In the genomic region with DNA sequence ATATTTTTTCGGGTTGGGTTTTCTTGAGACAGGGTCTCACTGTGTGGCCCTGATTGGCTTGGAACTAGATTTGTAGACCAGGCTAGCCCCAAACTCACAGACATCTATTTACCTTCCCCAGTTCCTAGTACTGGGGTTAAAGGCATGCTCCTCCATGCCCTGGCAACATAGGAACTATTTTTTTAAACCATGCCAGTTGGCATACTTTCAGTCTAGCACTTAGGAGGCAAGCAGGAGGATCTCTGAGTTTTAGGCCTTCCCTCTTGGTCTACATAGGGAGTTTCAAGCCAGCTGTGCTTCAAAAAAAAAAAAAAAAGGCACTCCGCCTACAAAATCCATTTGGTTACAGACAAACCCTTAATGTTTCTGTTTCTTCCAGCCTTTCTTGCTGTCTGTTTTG, we compare ENCODE assay signal across 22 mouse cellular contexts. TPM values are rescaled to one million over a fixed set of nuclear protein-coding genes. Genes with fewer than 3 reads are reported as not detected.
DNase-seq lines count a peak whose midpoint lies in the region; ATAC-seq and TF ChIP-seq lines count a peak whose summit lies in the region.
"Had no signal": no experiment of that assay in that cellular context is flagged by ENCODE, and none has a peak within 500 bp of the region (broad histone marks: within the 10 kb centered on the region; RNA-seq: fewer than 3 reads in every experiment).

No protein-coding gene starts in this region.

- no peak for ATAC-seq in stomach, postnatal 0 days (ENCODE audit: low FRiP score, low TSS enrichment)
- ATAC-seq: forebrain, embryonic 14.5 days; forebrain, embryonic 16.5 days had no signal

- no peak overlapping the region for H3K4me3 ChIP-seq in brown adipose tissue, adult 24 weeks (ENCODE audit: insufficient read depth, low read depth, low read length)
- H3K4me3 ChIP-seq in olfactory bulb, adult 2 months (ENCODE audit: insufficient read depth, low read depth, low read length), result no peak overlapping the region
- H3K4me3 ChIP-seq in stomach, postnatal 0 days (ENCODE audit: low read depth, low read length), result no peak overlapping the region
- H3K4me3 ChIP-seq in gastrocnemius, adult 2 months, result no peak overlapping the region
- H3K4me3 ChIP-seq: embryonic facial prominence, embryonic 10.5 days; embryonic facial prominence, embryonic 12.5 days; forebrain, embryonic 10.5 days; forebrain, embryonic 12.5 days had no signal

- peak overlapping the region; percentile 24; the same call in 1 of the 2 replicates for H3K27ac ChIP-seq in brown adipose tissue, adult 24 weeks (replicated peaks; ENCODE audit: low read depth, low read length)
- H3K27ac ChIP-seq in olfactory bulb, adult 2 months (ENCODE audit: insufficient read depth, low read depth, low read length), result peak overlapping the region; percentile 58
- peak overlapping the region; percentile 82 for H3K27ac ChIP-seq in stomach, postnatal 0 days (replicated peaks)
- no peak overlapping the region for H3K27ac ChIP-seq in gastrocnemius, adult 2 months
- H3K27ac ChIP-seq: embryonic facial prominence, embryonic 10.5 days; embryonic facial prominence, embryonic 12.5 days; forebrain, embryonic 10.5 days; forebrain, embryonic 12.5 days had no signal

- TF ChIP-seq POLR2A in olfactory bulb, adult 2 months (IDR thresholded peaks at IDR 0.05; ENCODE audit: insufficient read depth, low read depth, low read length), result no peak

- no peak for TF ChIP-seq CTCF in olfactory bulb, adult 2 months (IDR thresholded peaks at IDR 0.05; ENCODE audit: insufficient read depth, low read depth, low read length)
- TF ChIP-seq CTCF in stomach, postnatal 0 days (IDR thresholded peaks at IDR 0.05; ENCODE audit: low read depth), result no peak
- no peak for TF ChIP-seq CTCF in gastrocnemius, adult 2 months (IDR thresholded peaks at IDR 0.05)

- H3K9me3 ChIP-seq in stomach, postnatal 0 days (ENCODE audit: control insufficient read depth, low read length), result no peaks in the 10 kb centered on the region
- H3K9me3 ChIP-seq: embryonic facial prominence, embryonic 10.5 days; embryonic facial prominence, embryonic 12.5 days; forebrain, embryonic 10.5 days; forebrain, embryonic 12.5 days had no signal

- intact Hi-C loops in gastrocnemius, adult 2 months (cut with DNase I), result no loop called here

- no peaks in the 10 kb centered on the region for H3K27me3 ChIP-seq in stomach, postnatal 0 days (ENCODE audit: control insufficient read depth, insufficient read depth, low read length)
- H3K27me3 ChIP-seq: embryonic facial prominence, embryonic 12.5 days; forebrain, embryonic 12.5 days had no signal

- no peak overlapping the region for H3K9ac ChIP-seq in stomach, postnatal 0 days (ENCODE audit: low read length)
- H3K9ac ChIP-seq: embryonic facial prominence, embryonic 12.5 days; forebrain, embryonic 12.5 days had no signal

- 87% methylated on average over 2 of the region's 2 CpGs for WGBS in olfactory bulb, adult 2 months
- WGBS in stomach, postnatal 0 days, result 81% methylated on average over 2 of the region's 2 CpGs

- H3K36me3 ChIP-seq in stomach, postnatal 0 days (ENCODE audit: control insufficient read depth, insufficient read depth, low read length), result peaks cover 6% of the 10 kb centered on the region; the same call in 1 of the 2 replicates

- DNase-seq in stomach, postnatal 0 days (ENCODE audit: low spot score), result no peak
- DNase-seq in layer of hippocampus, adult 8-10 months (ENCODE audit: low spot score in 2 of 2), result no peak
- DNase-seq in gastrocnemius, adult 2 months, result no peak
- DNase-seq in kidney, adult 11 months, result no peak
- DNase-seq: adrenal gland, adult 8-10 months; adrenal gland, postnatal 14 days; adrenal gland, postnatal 36 days; cerebellum, adult 11 months; cerebellum, adult 18-20 months; cerebellum, adult 8-10 months; cerebellum, adult 9-11 months; cerebellum, postnatal 14 days; cerebellum, postnatal 36 days; embryo, embryonic 11 days had no signal

- no peak for TF ChIP-seq EP300 in stomach, postnatal 0 days (optimal IDR thresholded peaks at IDR 0.05)

- H3K4me1 ChIP-seq in brown adipose tissue, adult 24 weeks (ENCODE audit: control insufficient read depth, insufficient read depth, insufficient read length, low read length), result no peaks in the 10 kb centered on the region
- peaks cover 46% of the 10 kb centered on the region for H3K4me1 ChIP-seq in olfactory bulb, adult 2 months (ENCODE audit: control insufficient read depth, insufficient read depth, low read length)
- H3K4me1 ChIP-seq in stomach, postnatal 0 days (replicated peaks; ENCODE audit: control insufficient read depth, insufficient read depth), result peaks cover 7% of the 10 kb centered on the region; the same call in 1 of the 2 replicates

- no peak overlapping the region for H3K4me2 ChIP-seq in stomach, postnatal 0 days (replicated peaks; ENCODE audit: low read depth)
- H3K4me2 ChIP-seq: embryonic facial prominence, embryonic 12.5 days; forebrain, embryonic 12.5 days had no signal

RNA-seq across cellular contexts. Expression of a gene that starts 9.3 kb away (rescaled TPM):
- 7.8 and 9.9 TPM in 2 replicates for polyA plus RNA-seq in brown adipose tissue, adult 24 weeks (2012; ENCODE audit: insufficient read depth, insufficient read length, missing spikeins)
- not detected in 2 replicates for polyA plus RNA-seq in olfactory bulb, adult 2 months (2012; ENCODE audit: insufficient read depth, insufficient read length, low replicate concordance, missing spikeins)
- 29.9 and 33.1 TPM in 2 replicates for polyA plus RNA-seq in stomach, postnatal 0 days (2015; fragmentation: Nextera tagmentation; extraction: Ambion mirVana)
- 10 to 100 TPM; 62.5 to 72.2 (median 68.0) TPM for total RNA-seq in layer of hippocampus, adult 8-10 months (2022)
- 10 to 100 TPM in 1 of 2 experiments, 1 to 10 TPM in 1; 9.7 to 12.3 TPM for total RNA-seq in gastrocnemius, adult 2 months (2021)

RNA-seq across cellular contexts. Expression of a gene that starts 26.9 kb away (rescaled TPM):
- 52.4 and 61.2 TPM in 2 replicates for polyA plus RNA-seq in brown adipose tissue, adult 24 weeks (2012; ENCODE audit: insufficient read depth, insufficient read length, missing spikeins)
- polyA plus RNA-seq in olfactory bulb, adult 2 months (2012; ENCODE audit: insufficient read depth, insufficient read length, low replicate concordance, missing spikeins), result not detected in 2 replicates
- 334 and 365 TPM in 2 replicates for polyA plus RNA-seq in stomach, postnatal 0 days (2015; fragmentation: Nextera tagmentation; extraction: Ambion mirVana)
- 10 to 100 TPM; 57.8 to 81.9 (median 67.6) TPM for total RNA-seq in layer of hippocampus, adult 8-10 months (2022)
- total RNA-seq in gastrocnemius, adult 2 months (2021), result 10 to 100 TPM; 19.9 to 38.1 TPM

RNA-seq across cellular contexts. Expression of a gene that starts 37.6 kb away (rescaled TPM):
- 0.44 and 0.46 TPM in 2 replicates for polyA plus RNA-seq in brown adipose tissue, adult 24 weeks (2012; ENCODE audit: insufficient read depth, insufficient read length, missing spikeins)
- not detected in 2 replicates for polyA plus RNA-seq in olfactory bulb, adult 2 months (2012; ENCODE audit: insufficient read depth, insufficient read length, low replicate concordance, missing spikeins)
- polyA plus RNA-seq in stomach, postnatal 0 days (2015; fragmentation: Nextera tagmentation; extraction: Ambion mirVana), result 1.1 and 1.4 TPM in 2 replicates
- 1 to 10 TPM; 1.8 to 3.0 (median 2.5) TPM for total RNA-seq in layer of hippocampus, adult 8-10 months (2022)
- total RNA-seq in gastrocnemius, adult 2 months (2021), result under 1 TPM; 0.50 to 0.51 TPM

RNA-seq across cellular contexts. Expression of a gene that starts 45.8 kb away (rescaled TPM):
- 30.5 and 41.3 TPM in 2 replicates for polyA plus RNA-seq in brown adipose tissue, adult 24 weeks (2012; ENCODE audit: insufficient read depth, insufficient read length, missing spikeins)
- polyA plus RNA-seq in olfactory bulb, adult 2 months (2012; ENCODE audit: insufficient read depth, insufficient read length, low replicate concordance, missing spikeins), result not detected in 2 replicates
- 32.1 and 35.6 TPM in 2 replicates for polyA plus RNA-seq in stomach, postnatal 0 days (2015; fragmentation: Nextera tagmentation; extraction: Ambion mirVana)
- total RNA-seq in layer of hippocampus, adult 8-10 months (2022), result 1 to 10 TPM; 1.8 to 2.4 (median 2.2) TPM
- 100 to 1,000 TPM; 843 to 991 TPM for total RNA-seq in gastrocnemius, adult 2 months (2021)
